Mouse (Mus musculus) liver, embryonic 16.5 days (tissue): ENCODE measurements around the gene Rrm2. TPM values are rescaled to one million over a fixed set of nuclear protein-coding genes. Genes with fewer than 3 reads are reported as not detected.

Source experiments
- ATAC-seq: fragments of 200-750 bp; cut with Nextera tagmentation; 2 replicates; pipeline ENCODE4 v1.8.0; 2017; ENCODE audit warnings: low read depth, mild to moderate bottlenecking, moderate number of reproducible peaks, moderate library complexity
- H3K27ac ChIP-seq: fragments of 300-500 bp; sonication (generic); 2 replicates; pipeline ENCODE4 v1.5.1; 2014; ENCODE audit warnings: mild to moderate bottlenecking, low read length
- H3K27me3 ChIP-seq: fragments of 300-500 bp; sonication (generic); 2 replicates; pipeline ENCODE4 v1.6.1; 2014; ENCODE audit warnings: low read depth, low read length, mixed read lengths; ENCODE audit not compliant: control insufficient read depth, insufficient read depth
- H3K36me3 ChIP-seq: fragments of 300-500 bp; sonication (generic); 2 replicates; pipeline ENCODE4 v1.6.1; 2014; ENCODE audit warnings: mild to moderate bottlenecking; ENCODE audit not compliant: control insufficient read depth, insufficient read depth
- H3K4me1 ChIP-seq: fragments of 300-500 bp; sonication (generic); 2 replicates; pipeline ENCODE4 v1.6.1; 2014; ENCODE audit warnings: low read depth, low read length, mixed read lengths; ENCODE audit not compliant: control insufficient read depth
- H3K4me2 ChIP-seq: fragments of 300-500 bp; sonication (generic); 2 replicates; pipeline ENCODE4 v1.6.1; 2014; ENCODE audit warnings: low read depth, low read length, mixed read lengths
- H3K4me3 ChIP-seq: fragments of 300-500 bp; sonication (generic); 2 replicates; pipeline ENCODE4 v1.5.1; 2014; ENCODE audit warnings: low read depth, mild to moderate bottlenecking, low read length
- H3K9ac ChIP-seq: fragments of 300-500 bp; sonication (generic); 2 replicates; pipeline ENCODE4 v1.6.1; 2014; ENCODE audit warnings: low read depth, low read length
- H3K9me3 ChIP-seq: fragments of 300-500 bp; sonication (generic); replicated peaks from 2 replicates; pipeline ENCODE4 v1.6.1; 2016; ENCODE audit warnings: low read length; ENCODE audit not compliant: control insufficient read depth
- WGBS: fragments of 180-500 bp; shearing (Covaris S2); extraction: QIAGEN DNeasy Blood & Tissue Kit; methylation state at CpG from one replicate; pipeline ENCODE4 v1.1.7; 2014; ENCODE audit not compliant: insufficient replicate concordance; 5-methylcytosine and 5-hydroxymethylcytosine counted together
- polyA plus RNA-seq: library from polyadenylated mRNA; unstranded; fragments of >200 nt; fragmentation: Nextera tagmentation; extraction: Ambion mirVana; gene quantifications from 2 replicates; pipeline ENCODE4 v1.2.1, GENCODE M21; 2015

The Rrm2 gene
- polyA plus RNA-seq = 418 and 451 TPM in 2 replicates

DNA sequence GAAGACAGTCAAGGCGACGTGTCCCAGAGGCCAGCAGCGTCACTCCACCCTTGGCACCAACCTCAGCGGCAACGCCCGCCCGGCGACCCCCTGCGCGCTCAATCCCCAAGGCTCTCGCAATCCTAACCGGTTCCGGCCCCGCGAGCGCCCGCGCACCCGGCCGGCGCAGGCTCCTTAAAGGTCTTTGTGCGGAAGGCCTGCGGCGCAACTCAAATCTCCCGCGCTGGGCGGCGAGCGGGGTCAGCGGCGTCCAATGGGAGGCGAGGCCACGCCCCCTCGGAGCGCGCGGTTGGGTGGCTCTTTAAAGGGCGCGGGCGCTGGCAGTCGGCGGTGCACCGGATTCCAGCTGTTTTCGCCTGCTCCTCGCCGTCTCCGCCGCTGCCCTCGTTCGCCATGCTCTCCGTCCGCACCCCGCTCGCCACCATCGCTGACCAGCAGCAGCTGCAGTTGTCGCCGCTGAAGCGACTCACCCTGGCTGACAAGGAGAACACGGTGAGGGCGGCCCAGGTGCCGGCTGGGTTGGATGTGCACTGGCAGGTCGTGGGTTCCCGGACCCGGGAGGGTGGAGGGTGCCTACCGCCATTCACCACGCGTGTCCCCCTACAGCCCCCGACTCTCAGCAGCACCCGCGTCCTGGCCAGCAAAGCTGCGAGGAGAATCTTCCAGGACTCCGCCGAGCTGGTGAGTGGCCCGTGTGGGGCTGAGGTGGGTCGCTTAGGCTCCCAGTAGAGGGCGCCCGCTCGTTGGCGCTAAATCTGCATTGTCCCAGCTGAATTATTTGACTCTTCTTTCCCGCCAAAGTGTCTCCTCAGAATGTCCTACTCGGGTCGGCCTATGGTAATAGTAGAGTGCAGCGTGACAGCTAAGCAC is at the start of gene Rrm2:
Gene Rrm2, plus strand, starts transcription at position 288 of the 870 bp plus-strand sequence.
- H3K36me3 ChIP-seq = peaks cover 37% of the 10 kb centered on the region
- ATAC-seq = peak; percentile 83
- WGBS = under 1% methylated on average over 78 of the region's 83 CpGs

DNA sequence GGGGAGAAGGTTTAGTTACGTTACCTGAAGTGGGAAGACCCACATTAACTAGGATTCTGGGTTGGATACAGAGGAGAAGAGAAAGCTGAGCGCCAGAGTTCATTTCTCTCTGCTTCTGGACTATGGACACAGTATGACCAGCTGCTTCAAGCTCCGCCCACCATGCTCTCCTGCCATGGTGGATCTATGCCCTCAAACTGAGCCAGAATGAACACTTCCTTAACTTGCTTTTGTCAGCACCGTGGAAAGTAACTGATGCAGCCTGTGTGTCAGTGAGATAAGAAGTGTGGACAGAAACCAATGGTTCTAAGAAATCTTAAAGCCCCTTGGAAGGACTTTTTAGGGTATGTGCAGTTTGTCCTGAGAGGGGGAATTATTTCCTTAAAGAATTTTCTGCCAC is 49.0 kb upstream of the Rrm2 start:
- no peak overlapping the region for H3K4me3 ChIP-seq
- H3K36me3 ChIP-seq = peaks cover 65% of the 10 kb centered on the region
- no peak overlapping the region for H3K9ac ChIP-seq
- H3K4me2 ChIP-seq = no peak overlapping the region
- WGBS = 60% methylated on average over 4 of the region's 4 CpGs
- H3K9me3 ChIP-seq = no peaks in the 10 kb centered on the region
- no peaks in the 10 kb centered on the region for H3K27me3 ChIP-seq
- H3K27ac ChIP-seq = no peak overlapping the region
- H3K4me1 ChIP-seq = peaks cover 49% of the 10 kb centered on the region
- ATAC-seq = no peak

More for the DNA sequence above, at the start of gene Rrm2:
- no peaks in the 10 kb centered on the region for H3K9me3 ChIP-seq
- peak within 1 kb of the TSS; percentile 95 for H3K9ac ChIP-seq
- peak within 1 kb of the TSS; percentile 97 for H3K4me3 ChIP-seq
- H3K4me1 ChIP-seq = peaks cover 61% of the 10 kb centered on the region
- H3K4me2 ChIP-seq = peak within 1 kb of the TSS; percentile 56
- no peaks in the 10 kb centered on the region for H3K27me3 ChIP-seq
- peak within 1 kb of the TSS; percentile 89 for H3K27ac ChIP-seq

DNA sequence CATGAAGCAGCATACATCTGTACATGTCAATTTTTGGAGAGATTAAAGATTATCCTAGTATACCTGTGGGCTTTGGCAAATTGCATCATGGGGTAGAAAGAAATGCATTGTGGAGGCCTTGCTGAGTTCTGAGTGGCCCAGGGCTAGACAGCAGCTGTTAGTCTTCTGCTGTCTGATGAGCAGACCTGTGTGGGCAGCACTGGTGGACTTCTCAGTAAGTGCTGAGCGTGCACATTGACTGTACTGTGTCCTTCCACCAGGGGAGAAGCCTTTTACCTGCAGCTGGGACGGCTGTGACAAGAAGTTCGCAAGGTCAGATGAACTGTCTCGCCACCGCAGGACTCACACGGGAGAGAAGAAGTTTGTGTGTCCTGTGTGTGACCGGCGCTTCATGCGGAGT is 48.1 kb upstream of the Rrm2 start:
- Histone ChIP-seq H3K9me3 (no peaks in the 10 kb centered on the region), H3K36me3 (peaks cover 56% of the 10 kb centered on the region), H3K4me3 (no peak overlapping the region), H3K9ac (no peak overlapping the region), H3K4me1 (peaks cover 40% of the 10 kb centered on the region), H3K27me3 (no peaks in the 10 kb centered on the region), H3K4me2 (no peak overlapping the region), H3K27ac (no peak overlapping the region)
- ATAC-seq = no peak
- WGBS = 93% methylated on average over 9 of the region's 9 CpGs

DNA sequence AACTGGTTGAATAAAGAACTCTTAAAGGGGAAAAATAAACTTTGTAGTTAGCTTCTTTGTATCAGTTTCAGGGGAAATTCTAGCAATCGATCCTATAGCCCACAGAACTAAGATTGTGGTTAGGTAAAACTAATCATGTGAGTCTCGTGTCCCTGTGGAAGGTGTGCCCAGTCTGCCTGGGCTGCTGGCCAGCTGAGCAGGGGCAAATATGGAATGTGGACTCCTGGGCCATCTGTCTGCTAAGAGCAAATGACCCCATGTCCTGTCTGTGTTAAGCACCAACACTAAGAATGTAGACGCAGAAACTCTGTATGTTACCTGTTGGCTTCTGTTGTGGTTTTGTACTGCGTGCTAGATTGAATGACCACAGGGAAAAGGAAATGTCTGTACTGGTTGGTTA is 46.9 kb upstream of the Rrm2 start:
- Histone ChIP-seq H3K4me1 (peaks cover 28% of the 10 kb centered on the region), H3K9ac (no peak overlapping the region), H3K4me3 (no peak overlapping the region), H3K9me3 (no peaks in the 10 kb centered on the region), H3K27ac (peak overlapping the region; percentile 21; the same call in 1 of the 2 replicates), H3K36me3 (peaks cover 44% of the 10 kb centered on the region), H3K4me2 (no peak overlapping the region), H3K27me3 (no peaks in the 10 kb centered on the region)
- 48% methylated on average over 4 of the region's 4 CpGs for WGBS
- peak; percentile 77 for ATAC-seq

DNA sequence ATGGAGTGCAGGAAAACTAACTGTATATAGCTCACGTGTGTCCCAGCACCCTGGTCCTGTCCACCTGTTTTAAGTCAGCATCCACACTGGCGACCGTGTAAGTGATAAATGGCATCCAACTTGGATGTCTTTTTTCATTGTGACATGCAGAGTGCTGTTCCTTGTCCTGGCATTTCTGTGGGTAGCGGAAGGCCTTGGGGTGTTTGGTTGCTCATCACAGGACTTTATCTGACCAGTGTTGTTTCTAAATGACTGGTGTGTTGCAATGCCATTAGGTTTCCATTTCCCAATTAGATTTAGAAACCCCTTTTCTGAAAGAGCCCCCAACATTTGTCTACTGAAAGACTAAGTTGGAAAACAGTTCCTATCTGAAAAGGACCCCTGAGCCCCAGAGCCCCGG is 45.9 kb upstream of the Rrm2 start:
- Histone ChIP-seq H3K27me3 (no peaks in the 10 kb centered on the region), H3K36me3 (peaks cover 35% of the 10 kb centered on the region), H3K9me3 (no peaks in the 10 kb centered on the region), H3K4me1 (peaks cover 20% of the 10 kb centered on the region), H3K9ac (no peak overlapping the region), H3K4me2 (no peak overlapping the region), H3K27ac (no peak overlapping the region), H3K4me3 (no peak overlapping the region)
- 86% methylated on average over 5 of the region's 5 CpGs for WGBS
- no peak for ATAC-seq

DNA sequence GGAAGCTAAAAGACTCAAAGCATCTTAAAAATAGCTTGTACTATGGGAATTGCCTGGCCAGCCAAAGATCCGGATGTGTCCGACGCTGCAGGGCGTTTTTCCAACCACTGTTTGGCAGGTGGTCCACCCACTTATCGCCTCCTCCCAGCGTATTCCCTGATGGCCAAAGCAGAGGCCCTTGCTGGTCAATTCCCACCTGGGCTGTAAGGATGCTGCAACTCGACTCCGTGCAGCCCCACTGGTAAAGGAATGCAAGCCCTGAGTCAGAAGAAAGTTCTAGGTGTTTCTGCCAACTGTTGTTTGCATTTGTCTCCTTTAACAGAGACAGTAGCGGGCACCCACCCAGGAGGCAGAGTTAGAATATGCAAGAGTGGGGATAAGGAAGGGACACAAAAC is 27.9 kb upstream of the Rrm2 start:
- Histone ChIP-seq H3K9me3 (no peaks in the 10 kb centered on the region), H3K9ac (no peak overlapping the region), H3K4me2 (peak overlapping the region; percentile 52; the same call in 1 of the 2 replicates), H3K27ac (no peak overlapping the region), H3K36me3 (no peaks in the 10 kb centered on the region), H3K4me3 (peak overlapping the region; percentile 53), H3K27me3 (peaks cover 46% of the 10 kb centered on the region), H3K4me1 (peaks cover 8% of the 10 kb centered on the region)
- 22% methylated on average over 9 of the region's 9 CpGs for WGBS
- ATAC-seq = no peak

DNA sequence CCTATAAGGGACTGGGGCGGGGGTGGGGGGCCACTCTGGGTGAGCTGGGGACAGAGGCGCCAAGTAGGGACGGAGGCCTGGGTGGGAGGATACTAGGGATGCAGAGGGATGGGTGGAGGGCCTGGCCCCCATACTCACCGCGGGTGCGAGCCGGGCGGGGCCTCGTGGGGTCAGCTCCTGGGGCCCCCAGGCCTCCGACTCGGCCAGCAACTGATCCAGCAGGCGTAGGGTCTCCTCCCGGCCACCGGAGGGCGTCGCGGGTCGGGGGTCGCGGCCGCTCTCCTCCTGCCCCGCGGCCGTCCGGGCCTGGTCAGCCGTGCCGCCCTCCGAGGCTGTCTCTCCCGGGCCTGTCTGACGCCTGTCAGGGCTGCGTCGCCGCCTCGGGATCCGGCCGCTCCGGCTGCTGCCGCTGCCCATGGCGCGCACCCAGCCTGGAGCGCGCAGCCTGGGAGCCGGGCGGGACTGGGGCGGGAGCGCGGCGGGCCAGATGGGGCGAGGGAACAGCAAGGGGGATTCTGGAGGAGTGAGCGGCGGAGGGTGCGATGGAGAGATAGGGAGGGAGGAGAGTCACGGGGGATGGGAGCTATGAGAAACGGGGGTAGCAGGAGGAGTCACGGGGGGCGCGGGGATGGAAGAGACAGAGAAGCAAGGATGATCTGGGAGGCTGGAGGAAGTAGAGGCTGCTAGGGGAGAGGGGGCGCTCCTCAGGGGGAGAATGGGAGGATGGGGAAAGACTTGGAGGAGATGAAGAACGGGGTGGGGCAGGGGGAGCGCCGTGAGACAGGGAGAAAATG is 27.4 kb upstream of the Rrm2 start:
- peak overlapping the region; percentile 52 for H3K4me2 ChIP-seq
- peaks cover 8% of the 10 kb centered on the region for H3K4me1 ChIP-seq
- no peaks in the 10 kb centered on the region for H3K36me3 ChIP-seq
- no peaks in the 10 kb centered on the region for H3K9me3 ChIP-seq
- 3% methylated on average over 53 of the region's 61 CpGs for WGBS
- peak; percentile 22; the same call in 1 of the 2 replicates for ATAC-seq
- peak overlapping the region; percentile 53 for H3K4me3 ChIP-seq
- peak overlapping the region; percentile 45 for H3K9ac ChIP-seq
- H3K27ac ChIP-seq = no peak overlapping the region
- peaks cover 46% of the 10 kb centered on the region for H3K27me3 ChIP-seq

DNA sequence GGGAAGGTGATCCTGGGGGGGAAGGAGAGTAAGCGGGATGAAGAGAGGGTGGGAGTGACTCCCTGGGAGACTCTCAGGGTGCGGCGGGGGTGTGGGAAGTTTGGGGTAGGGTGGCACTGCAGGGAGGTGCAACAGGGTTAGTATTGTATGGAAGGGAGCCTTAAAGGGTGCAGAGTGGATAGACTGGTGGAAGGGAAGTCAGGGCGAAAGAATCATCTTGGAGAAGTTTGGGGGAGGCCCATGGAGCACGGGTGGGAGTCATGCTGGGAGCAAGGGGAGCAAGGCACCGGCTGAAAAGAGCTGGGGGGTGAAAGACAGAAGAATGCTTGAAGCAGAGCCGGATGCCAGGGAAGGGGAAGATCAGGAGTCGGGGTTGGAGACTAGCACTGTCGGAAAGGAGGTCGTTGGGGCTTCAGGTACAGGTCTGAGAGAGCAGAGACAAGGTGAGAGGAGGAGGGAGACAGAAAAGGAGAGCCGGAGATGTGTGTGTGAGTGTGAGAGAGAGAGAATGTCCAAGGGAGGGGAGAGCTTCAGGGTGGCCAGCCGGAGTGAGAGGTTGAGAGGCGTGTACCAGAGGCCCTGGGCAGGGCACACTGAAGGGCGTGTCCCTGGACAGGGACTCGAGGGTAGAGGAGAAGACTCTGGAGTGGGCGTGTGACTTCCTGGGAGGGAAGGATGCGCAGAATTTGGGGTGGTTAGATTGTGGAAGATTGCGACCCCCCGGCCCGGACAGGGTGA is 26.6 kb upstream of the Rrm2 start, which contains the start of gene Cys1:
Gene Cys1, minus strand, starts transcription at position 528 of the 738 bp plus-strand sequence.
- peaks cover 46% of the 10 kb centered on the region for H3K27me3 ChIP-seq
- no peaks in the 10 kb centered on the region for H3K36me3 ChIP-seq
- no peaks in the 10 kb centered on the region for H3K9me3 ChIP-seq
- H3K27ac ChIP-seq = no peak within 1 kb of the TSS
- ATAC-seq = peak; percentile 46
- peak within 1 kb of the TSS; percentile 45 for H3K9ac ChIP-seq
- peak within 1 kb of the TSS; percentile 53 for H3K4me3 ChIP-seq
- WGBS = 2% methylated on average over 20 of the region's 20 CpGs
- peak within 1 kb of the TSS; percentile 52 for H3K4me2 ChIP-seq
- H3K4me1 ChIP-seq = peaks cover 8% of the 10 kb centered on the region
